Mouse (Mus musculus) layer of hippocampus, adult 9-10 months (tissue): ENCODE results near the gene Foxd1.

ENCODE experiments used
- DNase-seq: peaks from one replicate; pipeline ENCODE4 v3.0.0; 2022; ENCODE audit warnings: low spot score

Gene Foxd1

GRCm38 (mm10) chr13:98354090-98354801 lies at the start of gene Foxd1:
TSS of gene Foxd1 (plus strand) at chr13:98354242.
- no peak for DNase-seq

DNA sequence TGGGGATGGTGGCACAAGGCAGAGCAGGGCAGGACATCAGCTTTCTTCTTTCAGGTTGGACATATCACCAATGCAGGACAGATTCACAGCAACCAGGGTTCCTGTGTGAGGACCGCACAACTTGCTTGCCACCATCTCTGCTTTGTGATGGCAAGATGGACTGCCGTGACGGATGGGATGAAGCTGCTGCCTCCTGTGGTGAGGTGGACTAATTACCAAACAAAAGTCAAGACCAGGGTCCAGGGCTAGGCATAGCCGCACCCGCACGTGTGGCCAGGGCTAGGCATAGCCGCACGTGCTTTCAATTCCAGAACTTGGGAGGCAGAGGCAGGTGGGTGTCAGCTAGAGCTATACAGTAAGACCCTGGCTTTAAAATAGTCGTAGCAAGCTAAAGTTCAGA lies 48.8 kb upstream of the Foxd1 start:
- DNase-seq = no peak

GRCm38 (mm10) chr13:98306393-98306792 lies 47.6 kb upstream of the Foxd1 start:
- no peak for DNase-seq

- DNase-seq = no peak
Measured at GRCm38 (mm10) chr13:98306852-98307475, 47.1 kb upstream of the Foxd1 start.

DNA sequence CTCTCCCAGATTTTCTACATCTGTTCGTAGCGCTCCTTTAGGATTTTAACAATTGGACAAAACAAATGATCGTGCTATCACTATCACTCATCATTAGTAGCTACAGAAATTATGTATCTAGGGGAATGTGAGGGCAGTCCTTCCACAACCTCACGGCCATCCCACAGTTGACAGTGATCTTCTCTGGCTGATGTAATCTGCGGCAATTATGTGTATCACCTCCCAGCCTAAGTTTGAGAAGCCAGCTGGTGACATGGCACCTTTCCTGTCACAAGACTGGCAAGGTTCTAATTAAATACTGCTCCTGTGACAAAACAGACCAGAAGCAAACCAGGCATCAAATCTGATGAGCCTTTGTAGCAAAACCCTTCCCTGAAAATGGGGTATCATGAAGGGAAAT lies 46.0 kb upstream of the Foxd1 start:
- DNase-seq = no peak

- no peak for DNase-seq
Measured at GRCm38 (mm10) chr13:98308724-98309123, 45.3 kb upstream of the Foxd1 start.

DNA sequence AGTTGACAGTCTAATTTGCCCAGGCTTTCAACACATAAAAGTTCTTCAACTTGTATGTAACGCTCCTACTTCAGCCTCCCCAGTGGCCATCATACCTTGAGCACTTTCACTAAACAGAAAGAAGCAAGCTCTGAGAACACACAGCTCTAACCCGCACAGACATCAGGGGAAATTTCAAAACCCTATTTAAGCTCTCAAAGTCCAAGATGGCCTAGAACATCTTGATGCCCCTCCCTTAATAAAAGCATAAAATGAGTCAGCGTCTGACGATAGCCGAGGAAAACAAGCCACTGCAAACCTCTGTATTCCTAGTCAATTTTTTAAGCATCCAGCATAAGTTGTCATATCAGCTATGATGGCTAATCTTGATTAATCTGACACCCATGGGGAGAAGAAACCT lies 42.4 kb upstream of the Foxd1 start:
- no peak for DNase-seq

DNA sequence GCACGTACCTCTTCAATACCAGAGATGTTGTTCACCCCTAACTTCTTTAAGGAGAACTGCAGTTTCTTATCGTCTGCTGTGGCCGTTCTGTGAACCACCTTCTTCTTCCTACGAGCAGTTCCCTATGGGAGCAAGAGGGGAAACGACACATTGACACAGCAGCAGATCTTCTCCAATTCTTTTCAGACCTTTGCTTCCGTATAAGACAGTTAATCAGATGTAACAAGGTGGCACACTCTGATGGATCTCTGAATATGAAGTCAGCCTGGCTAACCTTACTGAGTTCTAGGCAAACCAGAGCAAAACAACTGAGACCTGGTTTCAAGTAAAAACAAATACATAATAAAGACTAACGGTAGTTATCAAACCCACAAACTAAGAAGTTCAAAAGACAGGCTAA lies 40.4 kb upstream of the Foxd1 start:
- DNase-seq = no peak

GRCm38 (mm10) chr13:98315124-98315523 lies 38.9 kb upstream of the Foxd1 start:
- no peak for DNase-seq

DNA sequence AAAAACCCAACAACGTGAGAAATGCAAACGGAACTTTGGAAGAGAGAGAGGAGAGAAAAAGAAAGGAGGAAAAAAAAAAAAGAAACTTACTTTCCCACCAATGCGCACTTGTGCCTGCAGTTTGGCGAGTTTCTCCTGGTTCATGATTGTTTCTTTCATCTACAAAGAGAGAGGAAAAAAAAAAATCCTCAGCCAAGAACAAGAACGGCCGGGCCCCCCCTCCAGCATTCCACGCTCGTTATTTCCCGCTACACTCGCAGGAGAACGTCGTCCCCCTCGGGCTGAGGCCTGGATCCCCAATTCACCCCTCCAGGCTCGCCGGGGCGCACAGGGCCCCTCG lies 37.9 kb upstream of the Foxd1 start:
- DNase-seq = no peak

DNA sequence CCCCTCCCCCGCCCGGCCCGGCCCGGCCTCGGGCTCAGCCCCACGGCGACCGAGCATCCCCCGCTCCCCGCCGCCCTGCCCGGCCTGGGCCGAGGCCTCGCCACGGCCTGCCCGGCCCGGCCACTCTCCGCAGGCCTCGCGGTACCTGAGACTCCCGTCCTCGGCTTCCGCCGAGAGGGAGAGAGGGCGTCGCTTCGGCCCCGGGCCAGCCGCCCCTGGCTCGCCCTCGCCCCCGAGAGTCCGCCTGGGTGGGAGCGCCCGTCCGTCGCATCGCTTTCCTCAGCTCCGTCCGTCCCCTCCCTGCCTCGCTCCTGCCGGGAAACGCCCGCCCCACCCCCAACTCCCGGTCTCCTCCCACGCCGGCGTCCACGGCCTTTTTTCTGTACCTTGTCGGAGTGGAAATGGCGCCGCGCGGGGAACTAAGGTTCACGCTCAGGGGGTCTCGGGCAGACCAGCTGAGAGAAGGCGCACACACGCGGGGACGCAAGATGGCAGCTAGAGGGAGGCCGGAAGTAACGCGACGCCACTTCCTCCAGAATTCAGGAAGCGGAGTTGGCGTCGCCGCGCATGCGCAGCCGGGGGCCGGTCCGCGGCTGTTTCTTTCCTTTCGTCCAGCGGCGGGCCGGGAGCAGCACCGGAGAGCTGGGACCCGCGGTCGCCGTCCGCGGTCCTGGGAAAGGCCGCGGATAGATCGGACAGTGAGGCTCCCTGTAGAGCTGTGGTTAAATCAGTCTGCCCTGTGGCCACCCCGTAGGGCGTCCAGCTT lies 37.4 kb upstream of the Foxd1 start, which contains the start of gene Btf3:
Btf3 (minus strand) TSS at position 527 of the 766 bp plus-strand sequence.
- peak; percentile 73 for DNase-seq

- no peak for DNase-seq
Measured at GRCm38 (mm10) chr13:98317246-98317677, 36.8 kb upstream of the Foxd1 start.

- DNase-seq = no peak
Measured at GRCm38 (mm10) chr13:98317911-98318310, 36.1 kb upstream of the Foxd1 start.

- DNase-seq = no peak
Measured at GRCm38 (mm10) chr13:98325034-98325433, 29.0 kb upstream of the Foxd1 start.

- DNase-seq = peak; percentile 26
Measured at GRCm38 (mm10) chr13:98332106-98332505, 21.9 kb upstream of the Foxd1 start.

- no peak for DNase-seq
Measured at GRCm38 (mm10) chr13:98336205-98336604, 17.8 kb upstream of the Foxd1 start.

DNA sequence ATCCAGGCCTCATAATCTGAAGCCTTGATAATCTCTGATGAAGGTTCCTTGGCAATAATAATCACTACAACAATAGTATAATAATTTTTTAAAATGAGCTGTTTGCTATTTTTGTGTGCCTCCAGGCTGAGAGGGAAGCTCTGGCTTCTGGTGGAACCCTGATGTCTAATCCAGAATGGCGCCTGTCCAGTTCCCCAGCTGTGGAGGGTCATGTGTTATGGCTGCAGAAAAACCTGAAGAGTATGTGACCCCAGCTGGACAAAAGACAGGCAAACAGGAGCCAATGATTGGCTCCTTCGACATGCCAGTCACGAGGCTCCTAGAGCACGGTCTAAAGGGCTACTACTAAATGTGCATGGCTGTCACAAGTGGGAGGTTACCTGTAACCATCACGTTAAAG lies 13.5 kb upstream of the Foxd1 start:
- no peak for DNase-seq

GRCm38 (mm10) chr13:98349491-98349890 lies 4.6 kb upstream of the Foxd1 start:
- DNase-seq = no peak

DNA sequence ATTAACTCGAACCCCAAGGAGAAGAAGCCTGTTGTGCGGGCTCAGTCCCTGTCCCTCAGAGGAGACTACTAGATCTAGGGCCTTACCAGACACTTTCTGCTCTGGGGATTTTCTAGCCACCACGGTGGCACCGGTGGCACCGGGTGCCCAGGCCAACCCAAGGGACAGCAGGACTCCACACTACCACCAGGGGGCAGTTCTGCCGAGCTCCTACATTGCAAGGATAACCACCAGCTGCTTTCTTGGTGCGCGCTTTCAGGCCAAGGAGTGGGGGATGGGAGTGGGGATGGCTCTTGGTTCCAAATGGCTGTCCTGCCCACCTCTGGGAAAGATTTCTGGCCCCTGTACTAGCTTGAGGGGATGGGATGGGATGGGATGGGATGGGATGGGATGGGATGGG lies 2.5 kb upstream of the Foxd1 start:
- no peak for DNase-seq

DNA sequence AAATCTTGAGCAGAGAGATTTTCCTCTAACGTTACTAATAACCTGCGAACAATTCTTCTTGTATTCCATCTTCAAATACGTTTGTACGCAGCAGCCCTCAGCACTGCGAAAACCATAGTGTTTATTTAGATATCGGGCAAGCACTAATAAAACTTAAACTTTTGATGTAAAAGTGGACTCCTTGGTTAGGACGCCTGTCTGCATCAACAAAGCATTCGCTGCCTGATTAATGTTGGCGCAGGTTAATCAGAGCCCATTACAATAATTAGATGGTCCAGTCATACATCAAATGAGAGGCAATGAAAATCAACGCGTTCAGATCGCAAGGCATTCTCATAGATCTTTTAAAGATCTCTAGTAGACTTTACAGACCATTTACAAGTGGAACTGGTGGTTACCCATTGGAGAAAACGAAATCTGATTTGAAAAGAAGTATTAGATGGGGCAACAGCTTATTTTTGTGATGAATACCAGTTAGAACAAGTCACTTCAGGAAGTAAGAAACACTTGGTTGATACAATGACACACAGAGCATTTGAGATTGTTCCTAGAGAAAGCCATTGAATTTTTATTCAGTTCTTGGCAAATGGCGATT lies 1.6 kb upstream of the Foxd1 start:
- DNase-seq = no peak

- no peak for DNase-seq
Measured at GRCm38 (mm10) chr13:98353709-98354089, 343 bp upstream of the Foxd1 start.

GRCm38 (mm10) chr13:98354871-98355558 lies 973 bp downstream of the Foxd1 start:
- DNase-seq = no peak
